Mouse (Mus musculus) spleen, adult 2 months (tissue): ENCODE results near the gene Mettl2.

Source experiments
- CTCF ChIP-seq: fragments of 200-500 bp; IDR thresholded peaks from 2 replicates; pipeline ENCODE4 v1.5.1; 2011; ENCODE audit warnings: mild to moderate bottlenecking, inconsistent platforms; ENCODE audit not compliant: insufficient read depth, insufficient read length, insufficient replicate concordance; ENCODE audit errors: extremely low read depth
- POLR2A ChIP-seq: fragments of 200-500 bp; IDR thresholded peaks from 2 replicates; pipeline ENCODE4 v1.6.1; 2011; ENCODE audit warnings: low read depth, low read length, inconsistent platforms

DNA sequence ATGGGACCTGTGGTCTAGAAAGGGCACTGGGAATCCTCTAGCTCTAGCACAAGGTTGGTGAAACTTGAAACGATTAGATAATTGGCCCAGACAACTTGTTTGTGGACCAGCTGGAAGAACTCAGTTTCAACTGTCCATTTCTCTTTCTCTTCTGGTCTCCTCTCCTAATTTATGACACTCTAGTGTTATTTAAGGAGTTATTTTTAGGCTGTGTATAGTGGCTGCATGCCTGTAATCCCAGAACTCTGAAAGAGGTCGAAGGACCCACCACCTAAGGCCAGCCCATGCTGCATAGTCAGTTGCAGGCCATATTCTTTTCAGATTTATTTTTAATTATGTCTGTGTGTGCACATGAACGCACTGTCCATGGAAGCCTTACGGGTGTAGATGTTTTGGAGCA lies 53.3 kb downstream of the Mettl2 start:
- no peak for TF ChIP-seq POLR2A
- TF ChIP-seq CTCF = no peak
